Mouse (Mus musculus) E14TG2a.4 (cell line): ENCODE measurements around the gene Kcna7.

Experiments used
- CTCF ChIP-seq: conservative IDR thresholded peaks from 2 replicates; pipeline ENCODE4 v1.5.1; 2014; ENCODE audit warnings: low read length
- NANOG ChIP-seq: IDR thresholded peaks from 2 replicates; pipeline ENCODE4 v1.6.1; 2014; ENCODE audit warnings: borderline replicate concordance, low read length, mixed read lengths
- POU5F1 ChIP-seq: IDR thresholded peaks from 2 replicates; pipeline ENCODE4 v1.6.1; 2014; ENCODE audit warnings: low read length, borderline replicate concordance

GRCm38 (mm10) chr7:45454971-45455370, 49.5 kb downstream of the Kcna7 start:
- TF ChIP-seq CTCF: no peak
- no peak for TF ChIP-seq NANOG
- TF ChIP-seq POU5F1: no peak
